Mouse (Mus musculus) left cerebral cortex, postnatal 25 days (tissue): ENCODE data around the gene Creb3l2. TPM values are rescaled to one million over a fixed set of nuclear protein-coding genes. Genes with fewer than 3 reads are reported as not detected.

Experiments
- DNase-seq, 2 experiments: peaks; one replicate each; pipeline ENCODE4 v3.0.0; 2022; ENCODE audit warnings: low spot score in 2 of 2, mixed read lengths in 1 of 2
- intact Hi-C: fragments of 180-260 bp; cut with DNase I; formaldehyde crosslinking; loops from one replicate; pipeline ENCODE4 v1.15.1; 2025
- total RNA-seq, 2 experiments: library from RNA; stranded (reverse); gene quantifications; 2 replicates each; pipeline ENCODE4 v1.2.3; 2021

The Creb3l2 gene
- total RNA-seq, 2 experiments from 2014 or later, result 7.0 to 7.3 TPM

GRCm38 (mm10) chr6:37447704-37448466 is 5.9 kb upstream of the Creb3l2 start:
- peak; percentile 80 for DNase-seq
- intact Hi-C loops, result loop anchor here (1.0 to 10.0 kb wide), 3 partner anchors 94 to 393 kb away; no protein-coding TSS in a partner anchor

GRCm38 (mm10) chr6:37442781-37443180 is 835 bp upstream of the Creb3l2 start:
- DNase-seq, result no peak
- intact Hi-C loops, result loop anchor here (10.0 kb wide), 1 partner anchor 228 kb away; no protein-coding TSS in a partner anchor

GRCm38 (mm10) chr6:37441251-37442011 is 515 bp downstream of the Creb3l2 start:
- intact Hi-C loops, result loop anchor here (2.0 to 10.0 kb wide), 2 partner anchors 23 to 227 kb away; no protein-coding TSS in a partner anchor
- DNase-seq, result no peak

GRCm38 (mm10) chr6:37440491-37441250 is 1.3 kb downstream of the Creb3l2 start:
- intact Hi-C loops, result loop anchor here (2.0 to 10.0 kb wide), 2 partner anchors 22 to 226 kb away; no protein-coding TSS in a partner anchor
- DNase-seq, result no peak

- intact Hi-C loops, result loop anchor here (2.0 to 10.0 kb wide), 2 partner anchors 21 to 225 kb away; no protein-coding TSS in a partner anchor
These were observed 2.1 kb downstream of the Creb3l2 start for GRCm38 (mm10) chr6:37439676-37440490.

GRCm38 (mm10) chr6:37438510-37438909 is 3.4 kb downstream of the Creb3l2 start:
- DNase-seq, result no peak
- intact Hi-C loops, result no loop called here

More at GRCm38 (mm10) chr6:37439676-37440490, 2.1 kb downstream of the Creb3l2 start:
- DNase-seq, result no peak

- DNase-seq, result no peak
- intact Hi-C loops, result no loop called here
These were observed 4.9 kb downstream of the Creb3l2 start for GRCm38 (mm10) chr6:37437086-37437485.

- intact Hi-C loops, result no loop called here
- no peak for DNase-seq
These were observed 6.6 kb downstream of the Creb3l2 start for GRCm38 (mm10) chr6:37435391-37435790.

GRCm38 (mm10) chr6:37429849-37430470 is 12.0 kb downstream of the Creb3l2 start:
- intact Hi-C loops, result no loop called here
- DNase-seq, result no peak

GRCm38 (mm10) chr6:37428947-37429346 is 13.0 kb downstream of the Creb3l2 start:
- DNase-seq, result no peak
- intact Hi-C loops, result no loop called here

GRCm38 (mm10) chr6:37428044-37428443 is 13.9 kb downstream of the Creb3l2 start:
- intact Hi-C loops, result no loop called here
- no peak for DNase-seq

- intact Hi-C loops, result no loop called here
- DNase-seq, result no peak
These were observed 15.3 kb downstream of the Creb3l2 start for GRCm38 (mm10) chr6:37426615-37427014.

GRCm38 (mm10) chr6:37425833-37426232 is 16.1 kb downstream of the Creb3l2 start:
- intact Hi-C loops, result no loop called here

GRCm38 (mm10) chr6:37425075-37425474 is 16.9 kb downstream of the Creb3l2 start:
- DNase-seq, result no peak
- intact Hi-C loops, result no loop called here

More at GRCm38 (mm10) chr6:37425833-37426232, 16.1 kb downstream of the Creb3l2 start:
- DNase-seq, result no peak

GRCm38 (mm10) chr6:37424374-37424773 is 17.6 kb downstream of the Creb3l2 start:
- DNase-seq, result no peak
- intact Hi-C loops, result no loop called here

GRCm38 (mm10) chr6:37423386-37423785 is 18.6 kb downstream of the Creb3l2 start:
- intact Hi-C loops, result no loop called here
- no peak for DNase-seq

GRCm38 (mm10) chr6:37421124-37421523 is 20.8 kb downstream of the Creb3l2 start:
- intact Hi-C loops, result no loop called here
- no peak for DNase-seq

- DNase-seq, result peak; percentile 85 to 97
- intact Hi-C loops, result loop anchor here (2.0 kb wide), 1 partner anchor 21 kb away; no protein-coding TSS in a partner anchor
These were observed 22.5 kb downstream of the Creb3l2 start for GRCm38 (mm10) chr6:37419445-37419941.
